Mouse (Mus musculus): ENCODE results near the gene Vti1a. TPM values are rescaled to one million over a fixed set of nuclear protein-coding genes. Genes with fewer than 3 reads are reported as not detected.

Gene Vti1a
- polyA plus RNA-seq, 1 experiment from 2014 or later: 17.9 TPM

DNA sequence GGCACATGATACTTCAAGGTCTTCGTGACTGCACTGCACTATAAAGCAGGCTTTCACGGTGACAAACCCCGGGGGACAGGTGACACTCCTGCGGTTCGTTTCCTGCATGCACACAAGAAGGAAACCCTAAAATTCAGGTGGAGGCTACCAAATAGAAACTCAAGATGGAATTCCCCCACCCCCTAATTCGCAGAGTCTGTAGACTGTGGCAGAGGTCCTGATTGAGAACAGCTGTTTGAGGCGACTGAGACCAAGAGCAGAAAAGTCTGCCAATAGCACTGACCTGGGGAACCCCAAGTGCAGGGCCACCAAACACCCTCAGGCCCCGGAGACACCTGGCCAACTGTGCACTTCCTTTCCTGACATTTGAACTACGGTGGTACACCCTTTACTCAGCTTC is 351.7 kb downstream of the Vti1a start:
- no peaks in the 10 kb centered on the region for H3K9me3 ChIP-seq (ENCODE audit: low read length)
- H3K4me2 ChIP-seq (replicated peaks; ENCODE audit: low read depth, low read length): no peak overlapping the region
- DNase-seq (ENCODE audit: low spot score): no peak
- H3K4me3 ChIP-seq (ENCODE audit: low read depth, low read length): no peak overlapping the region
- no peak for TF ChIP-seq CTCF (IDR thresholded peaks at IDR 0.05)
- no peak for TF ChIP-seq EP300 (IDR thresholded peaks at IDR 0.05)
- no peak overlapping the region for H3K27ac ChIP-seq (ENCODE audit: low read length)
- no peaks in the 10 kb centered on the region for H3K27me3 ChIP-seq (replicated peaks; ENCODE audit: insufficient read depth, low read length)
- H3K4me1 ChIP-seq (ENCODE audit: insufficient read depth, low read depth, low read length): no peaks in the 10 kb centered on the region
- WGBS: 78% methylated on average over 9 of the region's 9 CpGs
- H3K36me3 ChIP-seq (ENCODE audit: insufficient read depth, low read length): no peaks in the 10 kb centered on the region
- H3K9ac ChIP-seq (replicated peaks; ENCODE audit: low read depth): no peak overlapping the region
- no peak for ATAC-seq

DNA sequence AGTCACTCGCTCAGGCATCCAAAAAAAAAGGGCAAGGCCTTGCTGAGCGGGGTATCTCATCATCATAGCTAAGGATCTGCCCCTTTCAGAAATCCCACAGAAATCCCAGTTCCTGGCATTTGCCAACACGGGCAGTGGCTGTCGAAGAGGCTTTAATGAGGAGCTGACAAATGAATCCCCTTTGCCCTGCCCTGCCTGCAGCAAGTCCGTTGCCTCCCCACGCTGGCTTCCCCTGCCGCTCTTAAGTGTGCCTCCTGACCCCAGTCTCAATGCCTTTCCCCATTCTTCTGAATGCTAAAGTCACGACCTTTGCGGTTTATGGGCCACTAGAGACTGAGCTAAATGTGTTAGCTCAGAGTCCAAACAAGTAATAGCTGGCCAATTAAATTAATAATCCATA is 352.8 kb downstream of the Vti1a start:
- H3K4me1 ChIP-seq (ENCODE audit: insufficient read depth, low read depth, low read length): no peaks in the 10 kb centered on the region
- 52% methylated on average over 9 of the region's 9 CpGs for WGBS
- DNase-seq (ENCODE audit: low spot score) (no peak), ATAC-seq (no peak)
- no peaks in the 10 kb centered on the region for H3K9me3 ChIP-seq (ENCODE audit: low read length)
- H3K9ac ChIP-seq (replicated peaks; ENCODE audit: low read depth): no peak overlapping the region
- no peaks in the 10 kb centered on the region for H3K27me3 ChIP-seq (replicated peaks; ENCODE audit: insufficient read depth, low read length)
- no peak overlapping the region for H3K4me3 ChIP-seq (ENCODE audit: low read depth, low read length)
- no peak overlapping the region for H3K4me2 ChIP-seq (replicated peaks; ENCODE audit: low read depth, low read length)
- H3K36me3 ChIP-seq (ENCODE audit: insufficient read depth, low read length): no peaks in the 10 kb centered on the region
- H3K27ac ChIP-seq (ENCODE audit: low read length): no peak overlapping the region
- TF ChIP-seq CTCF (IDR thresholded peaks at IDR 0.05) (no peak), EP300 (IDR thresholded peaks at IDR 0.05) (no peak)

Other genes starting within 250 kb of the Vti1a start
- 41.4 and 51.8 TPM in 2 replicates for gene Gpam, start 189.1 kb upstream of the Vti1a start, polyA plus RNA-seq (2015; fragmentation: Nextera tagmentation; extraction: Ambion mirVana)
- 0.21 and 0.27 TPM in 2 replicates for gene Tectb, start 135.6 kb upstream of the Vti1a start, polyA plus RNA-seq (2015; fragmentation: Nextera tagmentation; extraction: Ambion mirVana)
- gene Gucy2g, start 75.1 kb upstream of the Vti1a start, polyA plus RNA-seq (2015; fragmentation: Nextera tagmentation; extraction: Ambion mirVana): 0.05 and 0.18 TPM in 2 replicates
- gene Acsl5, start 64.4 kb upstream of the Vti1a start, polyA plus RNA-seq (2015; fragmentation: Nextera tagmentation; extraction: Ambion mirVana): 110 and 130 TPM in 2 replicates
- gene Zdhhc6, start 263 bp upstream of the Vti1a start, polyA plus RNA-seq (2015; fragmentation: Nextera tagmentation; extraction: Ambion mirVana): 69.3 and 73.2 TPM in 2 replicates

Data from lung, postnatal 0 days (tissue).